Mouse (Mus musculus): ENCODE measurements around the gene Tbkbp1. TPM values are rescaled to one million over a fixed set of nuclear protein-coding genes. Genes with fewer than 3 reads are reported as not detected.

Tbkbp1 gene
- polyA plus RNA-seq, 1 experiment from 2014 or later, result 9.5 TPM

DNA sequence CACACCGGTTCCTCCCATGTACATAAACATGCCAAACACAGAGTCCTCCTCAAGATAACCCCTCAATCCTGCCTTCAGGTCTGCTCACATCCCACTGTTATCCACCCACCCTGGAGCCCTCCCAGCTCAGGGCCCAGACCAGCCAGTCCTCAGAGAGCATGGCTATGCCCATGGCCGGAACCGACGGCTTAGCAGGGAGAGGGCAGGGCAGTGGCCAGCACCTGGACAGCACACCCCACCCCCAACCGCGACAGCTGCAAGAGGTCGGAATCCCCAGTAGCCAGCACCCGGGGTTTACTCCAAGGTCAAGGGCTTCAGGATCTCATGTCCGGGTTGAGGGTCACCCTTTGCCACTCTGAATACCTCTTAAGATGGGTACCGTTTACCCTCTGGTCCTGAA is 31.1 kb downstream of the Tbkbp1 start:
- no peaks in the 10 kb centered on the region for H3K36me3 ChIP-seq
- H3K4me3 ChIP-seq, result no peak overlapping the region
- H3K9me3 ChIP-seq, result no peaks in the 10 kb centered on the region
- H3K4me1 ChIP-seq (replicated peaks), result peaks cover 22% of the 10 kb centered on the region
- no peak overlapping the region for H3K4me2 ChIP-seq
- H3K27ac ChIP-seq (replicated peaks), result no peak overlapping the region
- ATAC-seq (ENCODE audit: low read depth), result no peak
- no peak overlapping the region for H3K9ac ChIP-seq
- H3K27me3 ChIP-seq, result peaks cover 43% of the 10 kb centered on the region
- WGBS, result 63% methylated on average over 10 of the region's 10 CpGs

- Histone ChIP-seq H3K9ac (no peak overlapping the region), H3K4me2 (peak overlapping the region; percentile 61), H3K36me3 (no peaks in the 10 kb centered on the region), H3K27me3 (peaks cover 77% of the 10 kb centered on the region), H3K9me3 (no peaks in the 10 kb centered on the region), H3K27ac (replicated peaks) (no peak overlapping the region), H3K4me1 (replicated peaks) (peaks cover 19% of the 10 kb centered on the region), H3K4me3 (no peak overlapping the region)
- ATAC-seq (ENCODE audit: low read depth), result no peak
- WGBS, result 5% methylated on average over 11 of the region's 11 CpGs
Measured at GRCm38 (mm10) chr11:97115797-97116196, 35.5 kb downstream of the Tbkbp1 start.

GRCm38 (mm10) chr11:97114671-97115601 is 36.4 kb downstream of the Tbkbp1 start, which contains the start of gene Tbx21:
Gene Tbx21, minus strand, starts transcription at chr11:97115331.
- H3K4me2 ChIP-seq, result peak within 1 kb of the TSS; percentile 61
- H3K27ac ChIP-seq (replicated peaks), result no peak within 1 kb of the TSS
- under 1% methylated on average over 86 of the region's 87 CpGs for WGBS
- H3K9ac ChIP-seq, result no peak within 1 kb of the TSS
- H3K4me1 ChIP-seq (replicated peaks), result peaks cover 19% of the 10 kb centered on the region
- no peaks in the 10 kb centered on the region for H3K9me3 ChIP-seq
- peak within 1 kb of the TSS; percentile 36 for H3K4me3 ChIP-seq
- H3K36me3 ChIP-seq, result no peaks in the 10 kb centered on the region
- ATAC-seq (ENCODE audit: low read depth), result no peak
- peaks cover 77% of the 10 kb centered on the region for H3K27me3 ChIP-seq

GRCm38 (mm10) chr11:97112519-97113125 is 38.7 kb downstream of the Tbkbp1 start:
- no peak overlapping the region for H3K4me3 ChIP-seq
- H3K27me3 ChIP-seq, result peaks cover 59% of the 10 kb centered on the region
- no peak for ATAC-seq (ENCODE audit: low read depth)
- 87% methylated on average over 9 of the region's 9 CpGs for WGBS
- no peak overlapping the region for H3K4me2 ChIP-seq
- no peaks in the 10 kb centered on the region for H3K9me3 ChIP-seq
- H3K4me1 ChIP-seq (replicated peaks), result peaks cover 19% of the 10 kb centered on the region
- no peak overlapping the region for H3K27ac ChIP-seq (replicated peaks)
- H3K36me3 ChIP-seq, result no peaks in the 10 kb centered on the region
- H3K9ac ChIP-seq, result no peak overlapping the region

DNA sequence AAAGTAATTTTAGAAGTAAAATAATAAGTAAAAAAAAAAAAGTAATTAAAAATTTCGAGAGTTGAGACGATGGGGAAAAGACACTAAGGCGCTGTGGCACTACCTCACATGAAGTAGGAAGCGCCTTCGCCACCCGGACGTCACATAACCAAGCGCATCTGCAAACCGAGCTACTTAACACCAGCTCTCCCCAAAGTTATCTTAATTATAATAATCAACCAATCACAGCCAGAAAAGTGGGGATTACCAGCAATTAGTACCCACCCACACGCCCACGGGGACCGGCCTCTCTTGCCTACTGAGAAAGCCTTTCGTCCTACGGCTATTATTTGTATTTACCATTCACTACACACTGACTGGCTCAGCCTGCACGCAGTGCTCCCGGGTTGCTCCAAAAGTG is 42.3 kb downstream of the Tbkbp1 start:
- Histone ChIP-seq H3K27ac (replicated peaks) (no peak overlapping the region), H3K4me1 (replicated peaks) (peaks cover under 1% of the 10 kb centered on the region), H3K9me3 (no peaks in the 10 kb centered on the region), H3K4me2 (no peak overlapping the region), H3K36me3 (no peaks in the 10 kb centered on the region), H3K27me3 (peaks cover 23% of the 10 kb centered on the region), H3K9ac (no peak overlapping the region), H3K4me3 (no peak overlapping the region)
- 86% methylated on average over 16 of the region's 16 CpGs for WGBS
- ATAC-seq (ENCODE audit: low read depth), result no peak

DNA sequence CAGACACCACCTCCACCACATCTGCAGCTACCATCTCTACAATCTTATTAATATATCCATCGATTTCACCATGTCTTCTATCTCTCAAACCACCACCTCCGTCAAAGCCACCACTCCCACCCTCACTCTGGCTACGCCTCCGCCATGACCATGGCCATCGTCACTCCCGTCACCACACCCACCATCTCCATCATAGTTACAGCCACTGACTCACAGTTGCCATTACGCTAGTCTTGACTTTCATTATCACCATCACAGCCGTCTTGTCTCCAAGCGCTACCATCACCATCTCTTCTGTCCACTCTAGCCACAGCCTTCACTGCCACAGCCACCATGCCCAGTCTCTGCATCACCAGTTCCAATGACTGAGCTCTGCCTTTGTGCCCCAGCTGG is 47.2 kb downstream of the Tbkbp1 start:
- no peak overlapping the region for H3K9ac ChIP-seq
- no peaks in the 10 kb centered on the region for H3K9me3 ChIP-seq
- no peak overlapping the region for H3K4me3 ChIP-seq
- peaks cover 18% of the 10 kb centered on the region for H3K27me3 ChIP-seq
- H3K4me2 ChIP-seq, result no peak overlapping the region
- ATAC-seq (ENCODE audit: low read depth), result no peak
- no peak overlapping the region for H3K27ac ChIP-seq (replicated peaks)
- no peaks in the 10 kb centered on the region for H3K4me1 ChIP-seq (replicated peaks)
- 93% methylated on average over 9 of the region's 9 CpGs for WGBS
- H3K36me3 ChIP-seq, result no peaks in the 10 kb centered on the region

GRCm38 (mm10) chr11:97103163-97104090 is 47.9 kb downstream of the Tbkbp1 start:
- no peak overlapping the region for H3K9ac ChIP-seq
- WGBS, result 94% methylated on average over 10 of the region's 10 CpGs
- H3K27ac ChIP-seq (replicated peaks), result no peak overlapping the region
- no peak overlapping the region for H3K4me2 ChIP-seq
- no peak for ATAC-seq (ENCODE audit: low read depth)
- no peak overlapping the region for H3K4me3 ChIP-seq
- H3K27me3 ChIP-seq, result peaks cover 24% of the 10 kb centered on the region
- H3K4me1 ChIP-seq (replicated peaks), result no peaks in the 10 kb centered on the region
- H3K36me3 ChIP-seq, result no peaks in the 10 kb centered on the region
- H3K9me3 ChIP-seq, result no peaks in the 10 kb centered on the region

- H3K36me3 ChIP-seq, result no peaks in the 10 kb centered on the region
- no peak overlapping the region for H3K9ac ChIP-seq
- H3K4me2 ChIP-seq, result no peak overlapping the region
- 18% methylated on average over 9 of the region's 9 CpGs for WGBS
- peaks cover 40% of the 10 kb centered on the region for H3K27me3 ChIP-seq
- H3K4me1 ChIP-seq (replicated peaks), result no peaks in the 10 kb centered on the region
- no peak overlapping the region for H3K27ac ChIP-seq (replicated peaks)
- no peak for ATAC-seq (ENCODE audit: low read depth)
- no peaks in the 10 kb centered on the region for H3K9me3 ChIP-seq
- H3K4me3 ChIP-seq, result no peak overlapping the region
Measured at GRCm38 (mm10) chr11:97101722-97102121, 49.6 kb downstream of the Tbkbp1 start.

- H3K27ac ChIP-seq (replicated peaks), result no peak overlapping the region
- H3K4me2 ChIP-seq, result no peak overlapping the region
- no peaks in the 10 kb centered on the region for H3K9me3 ChIP-seq
- H3K9ac ChIP-seq, result no peak overlapping the region
- ATAC-seq (ENCODE audit: low read depth), result no peak
- no peaks in the 10 kb centered on the region for H3K4me1 ChIP-seq (replicated peaks)
- no peaks in the 10 kb centered on the region for H3K36me3 ChIP-seq
- H3K4me3 ChIP-seq, result no peak overlapping the region
- peaks cover 46% of the 10 kb centered on the region for H3K27me3 ChIP-seq
- WGBS, result 30% methylated on average over 18 of the region's 18 CpGs
Measured at GRCm38 (mm10) chr11:97098791-97099190, 52.5 kb downstream of the Tbkbp1 start.

GRCm38 (mm10) chr11:97094600-97094999 is 56.7 kb downstream of the Tbkbp1 start:
- 60% methylated on average over 2 of the region's 2 CpGs for WGBS
- no peaks in the 10 kb centered on the region for H3K4me1 ChIP-seq (replicated peaks)
- H3K27me3 ChIP-seq, result peaks cover 34% of the 10 kb centered on the region
- H3K9ac ChIP-seq, result no peak overlapping the region
- H3K4me2 ChIP-seq, result no peak overlapping the region
- no peak overlapping the region for H3K27ac ChIP-seq (replicated peaks)
- H3K9me3 ChIP-seq, result no peaks in the 10 kb centered on the region
- H3K36me3 ChIP-seq, result no peaks in the 10 kb centered on the region
- ATAC-seq (ENCODE audit: low read depth), result no peak
- no peak overlapping the region for H3K4me3 ChIP-seq

GRCm38 (mm10) chr11:97086365-97086764 is 64.9 kb downstream of the Tbkbp1 start:
- no peak for ATAC-seq (ENCODE audit: low read depth)
- Histone ChIP-seq H3K27ac (replicated peaks) (no peak overlapping the region), H3K4me3 (no peak overlapping the region), H3K9ac (no peak overlapping the region), H3K4me1 (replicated peaks) (peaks cover 12% of the 10 kb centered on the region; the same call in 1 of the 2 replicates), H3K4me2 (no peak overlapping the region), H3K36me3 (no peaks in the 10 kb centered on the region), H3K9me3 (peaks cover 5% of the 10 kb centered on the region; the same call in 1 of the 2 replicates), H3K27me3 (no peaks in the 10 kb centered on the region; the same call in 1 of the 2 replicates)
- WGBS, result 79% methylated on average over 6 of the region's 6 CpGs
